Mouse (Mus musculus) hematopoietic multipotent progenitor cell, adult 10-12 weeks (in vitro differentiated cells): ENCODE results near the gene Sez6l2. TPM values are rescaled to one million over a fixed set of nuclear protein-coding genes. Genes with fewer than 3 reads are reported as not detected.

Experiments used
- polyA plus RNA-seq: library from polyadenylated mRNA; stranded (reverse); fragments of >175 nt; gene quantifications from 2 replicates; pipeline ENCODE4 v1.2.3, GENCODE M21; 2012; ENCODE audit warnings: low replicate concordance

The Sez6l2 gene
- polyA plus RNA-seq = 2.3 and 3.7 TPM in 2 replicates

DNA sequence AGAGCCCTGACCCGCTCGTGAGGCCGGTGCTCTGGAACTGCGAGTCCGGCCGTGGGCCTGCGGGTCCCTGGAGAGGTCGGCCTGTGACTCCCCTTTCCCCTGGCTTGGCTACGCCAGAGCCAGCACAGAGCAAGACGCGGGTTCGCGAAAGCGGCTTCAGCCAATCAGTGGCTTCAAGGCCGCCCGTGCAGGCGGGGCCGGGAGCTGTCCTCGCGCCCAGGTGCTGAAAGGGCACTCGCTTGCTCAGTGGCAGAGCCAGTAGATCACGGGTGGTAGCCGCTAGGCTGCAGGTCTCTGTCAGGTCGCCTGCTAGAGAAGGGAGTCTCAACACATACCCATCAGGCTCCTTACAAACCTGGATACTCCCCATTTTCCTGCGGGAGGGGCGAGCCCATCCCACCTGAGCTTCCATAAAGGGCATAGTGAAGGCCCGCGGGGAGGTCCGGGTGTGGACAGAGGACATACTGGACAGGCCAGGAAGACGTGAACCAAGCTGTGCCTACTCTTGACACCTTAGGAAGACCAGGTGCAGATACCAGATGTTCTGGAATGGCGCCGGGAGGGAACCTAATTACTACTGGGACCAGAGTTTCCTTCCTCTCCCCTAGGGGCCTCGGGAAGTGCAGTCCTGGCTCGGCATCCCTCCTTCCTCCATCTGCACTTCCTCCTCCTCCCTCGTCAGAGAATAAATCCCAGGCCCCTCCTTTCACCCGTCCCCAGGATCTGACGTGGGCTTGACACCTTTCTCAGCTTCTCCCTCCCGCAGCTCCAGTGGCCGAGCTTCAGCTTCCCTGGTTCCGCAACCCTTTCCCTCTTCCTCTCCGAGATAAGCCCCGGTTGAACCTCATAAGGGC is at the start of gene Sez6l2:
TSS of gene Sez6l2 (plus strand) at position 771 of the 854 bp plus-strand sequence.

DNA sequence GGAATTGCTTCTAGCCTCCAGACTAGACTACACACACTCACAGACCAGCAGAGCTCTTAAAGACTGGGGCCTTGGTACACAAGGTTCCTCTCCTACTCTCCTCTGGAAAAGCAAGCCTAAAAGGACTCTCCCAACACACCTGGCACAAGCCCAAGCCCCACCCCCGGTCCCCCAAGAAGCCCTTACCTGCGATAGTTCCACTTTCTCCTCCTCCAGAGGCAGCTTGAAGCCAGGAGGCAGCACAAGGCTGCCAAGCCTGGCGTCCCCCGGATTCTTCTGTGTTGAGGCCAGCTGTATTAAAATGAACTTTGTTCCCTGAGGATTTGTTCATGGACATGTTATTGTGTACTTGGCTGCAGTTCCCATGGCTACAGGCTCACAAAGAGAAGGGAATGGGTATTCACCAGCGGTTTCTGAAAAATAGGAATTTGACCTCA is 27.7 kb upstream of the Sez6l2 start, which contains the start of gene Tmem219:
TSS of gene Tmem219 (minus strand) at position 294 of the 437 bp plus-strand sequence.

DNA sequence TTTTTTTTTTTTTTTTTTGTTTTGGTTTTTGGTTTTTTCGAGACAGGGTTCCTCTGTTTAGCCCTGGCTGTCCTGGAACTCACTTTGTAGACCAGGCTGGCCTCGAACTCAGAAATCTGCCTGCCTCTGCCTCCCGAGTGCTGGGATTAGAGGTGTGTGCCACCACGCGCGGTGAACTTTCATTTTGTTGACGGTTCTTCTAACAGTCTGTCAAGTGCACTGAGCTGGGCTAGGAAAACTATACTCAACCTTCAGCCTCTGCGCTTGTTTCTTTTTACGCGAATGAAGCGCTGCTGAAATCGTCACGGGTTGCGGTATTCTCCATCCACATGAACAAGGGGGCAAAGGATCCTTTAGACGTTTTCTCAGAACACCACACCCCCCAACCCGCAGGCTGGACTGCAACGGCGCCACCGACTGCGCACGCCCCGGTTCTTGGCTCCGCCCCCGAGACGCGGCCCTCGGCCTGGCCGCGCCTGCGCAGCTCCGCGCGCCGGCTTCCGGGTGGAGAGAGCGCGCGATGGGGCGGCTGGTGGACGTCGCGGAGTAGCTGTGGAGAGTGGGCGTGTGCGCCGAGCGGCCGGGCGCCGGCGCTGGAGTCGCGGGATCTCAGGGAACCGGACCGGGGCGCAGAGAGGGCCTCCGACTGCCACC is 21.9 kb upstream of the Sez6l2 start, which contains the start of gene Kctd13:
TSS of gene Kctd13 (plus strand) at position 496 of the 654 bp plus-strand sequence.

GRCm38 (mm10) chr7:126949403-126949792 is 965 bp upstream of the Sez6l2 start, which contains the start of gene Asphd1:
Gene Asphd1, minus strand, starts transcription at chr7:126949582.

DNA sequence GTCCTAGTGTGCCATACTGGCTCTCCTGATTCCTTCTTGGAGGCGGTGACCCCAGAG is 25.4 kb downstream of the Sez6l2 start, which contains the start of gene Cdipt:
TSS of gene Cdipt (plus strand) at position 22 of the 57 bp plus-strand sequence.

DNA sequence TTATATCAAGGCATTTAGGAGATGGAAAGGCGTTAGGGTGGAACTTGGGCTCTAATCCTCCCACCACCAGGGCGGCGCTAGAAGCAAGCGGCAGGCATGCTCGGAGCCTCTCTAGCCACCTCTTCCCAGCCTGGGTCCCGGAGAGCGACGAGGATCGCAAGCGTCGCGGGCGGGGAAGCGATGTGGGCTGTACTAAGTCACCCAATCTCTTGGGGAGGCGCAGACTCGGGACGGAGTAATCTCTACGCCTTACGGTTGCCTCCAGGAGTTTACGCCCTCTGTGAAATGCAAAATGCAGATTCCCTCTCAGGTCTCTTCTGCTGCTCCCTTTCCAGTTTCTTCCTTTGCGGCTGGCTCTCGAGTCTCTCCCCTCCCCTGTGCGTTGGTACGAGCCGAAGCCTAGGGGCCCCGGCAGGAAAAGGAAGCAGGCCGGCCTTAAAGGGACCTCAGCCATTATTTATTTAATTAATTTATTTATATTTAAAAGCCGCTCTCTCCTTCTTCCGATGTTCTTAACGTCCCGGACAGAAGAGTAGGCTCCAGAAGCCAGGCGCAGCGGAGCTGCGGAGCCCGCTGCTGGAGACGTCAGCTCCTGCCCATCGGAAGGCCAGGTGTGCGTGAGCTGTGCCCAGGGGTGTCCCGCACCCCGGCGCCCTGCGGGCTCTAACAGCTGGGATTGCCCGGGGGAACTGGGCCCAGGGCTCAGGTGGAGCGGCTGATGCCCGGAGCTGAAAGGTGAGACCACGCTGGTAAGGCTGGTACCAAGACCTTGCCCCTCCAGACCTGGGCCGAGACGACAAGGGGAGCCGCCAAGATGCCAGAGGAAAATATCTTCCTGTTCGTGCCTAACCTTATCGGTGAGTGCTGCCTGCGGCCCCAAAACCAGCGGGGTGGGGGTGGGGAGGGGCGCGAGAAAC is 25.8 kb downstream of the Sez6l2 start, which contains the start of gene Cdiptos:
TSS of gene Cdiptos (minus strand) at position 149 of the 917 bp plus-strand sequence.

DNA sequence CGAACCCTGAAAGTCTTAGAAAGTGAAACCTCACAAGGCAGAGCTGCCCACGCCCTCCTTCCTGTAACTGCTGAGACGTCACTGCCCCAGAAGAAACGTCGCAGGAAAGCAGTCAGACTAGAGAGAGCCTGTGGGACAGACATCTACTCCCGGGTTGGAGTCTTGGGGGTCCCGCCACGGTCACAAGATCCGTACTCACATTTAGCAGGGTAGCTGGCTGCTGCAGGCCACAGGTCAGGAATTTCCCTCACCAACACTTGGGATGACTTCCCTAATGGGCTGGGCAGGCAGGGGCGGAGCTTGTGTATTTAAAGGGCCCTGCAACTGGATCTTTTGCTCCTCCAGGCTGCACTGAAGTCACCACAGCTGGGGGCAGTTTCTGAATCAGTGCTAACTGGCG is 64.0 kb downstream of the Sez6l2 start, which contains the start of gene Mvp:
TSS of gene Mvp (minus strand) at position 302 of the 400 bp plus-strand sequence.

DNA sequence TGATC is 65.9 kb downstream of the Sez6l2 start, which contains the start of gene Pagr1b:
TSS of gene Pagr1b (minus strand) at position 4 of the 5 bp plus-strand sequence.

GRCm38 (mm10) chr7:127016971-127017949 is 66.9 kb downstream of the Sez6l2 start, which contains the start of gene Pagr1a:
Gene Pagr1a, minus strand, starts transcription at chr7:127017352.

Other genes starting within 250 kb of the Sez6l2 start
- 2,019 and 2,208 TPM in 2 replicates for gene Coro1a, start 242.8 kb upstream of the Sez6l2 start, polyA plus RNA-seq
- gene Mapk3, start 191.0 kb upstream of the Sez6l2 start, polyA plus RNA-seq = 116 and 131 TPM in 2 replicates
- gene Gdpd3, start 184.2 kb upstream of the Sez6l2 start, polyA plus RNA-seq = 2.9 and 4.6 TPM in 2 replicates
- gene Ypel3, start 173.6 kb upstream of the Sez6l2 start, polyA plus RNA-seq = 614 and 1,558 TPM in 2 replicates
- 20.6 and 32.8 TPM in 2 replicates for gene Tbx6, start 169.1 kb upstream of the Sez6l2 start, polyA plus RNA-seq
- gene Ppp4c, start 158.1 kb upstream of the Sez6l2 start, polyA plus RNA-seq = 144 and 186 TPM in 2 replicates
- gene Fam57b, start 152.9 kb upstream of the Sez6l2 start, polyA plus RNA-seq = 0.18 TPM in 1 of 2 replicates, not detected in the other
- not detected in 2 replicates for gene 4930451I11Rik, start 118.9 kb upstream of the Sez6l2 start, polyA plus RNA-seq
- not detected in 2 replicates for gene Doc2a, start 103.1 kb upstream of the Sez6l2 start, polyA plus RNA-seq
- 46.3 and 48.6 TPM in 2 replicates for gene Hirip3, start 88.6 kb upstream of the Sez6l2 start, polyA plus RNA-seq
- gene Ino80e, start 88.2 kb upstream of the Sez6l2 start, polyA plus RNA-seq = 411 and 521 TPM in 2 replicates
- gene Taok2, start 65.9 kb upstream of the Sez6l2 start, polyA plus RNA-seq = 190 and 438 TPM in 2 replicates
- 94.2 and 130 TPM in 2 replicates for gene Tmem219, start 27.6 kb upstream of the Sez6l2 start, polyA plus RNA-seq
- 30.5 and 84.4 TPM in 2 replicates for gene Kctd13, start 21.7 kb upstream of the Sez6l2 start, polyA plus RNA-seq
- gene Asphd1, start 981 bp upstream of the Sez6l2 start, polyA plus RNA-seq = not detected in 2 replicates
- gene Cdipt, start 25.4 kb downstream of the Sez6l2 start, polyA plus RNA-seq = 122 and 191 TPM in 2 replicates
- gene Cdiptos, start 25.5 kb downstream of the Sez6l2 start, polyA plus RNA-seq = 0.29 and 0.57 TPM in 2 replicates
- 41.4 and 44.2 TPM in 2 replicates for gene Mvp, start 64.1 kb downstream of the Sez6l2 start, polyA plus RNA-seq
- gene Pagr1b, start 65.9 kb downstream of the Sez6l2 start, polyA plus RNA-seq = 2.3 and 8.3 TPM in 2 replicates
- 4.2 and 54.7 TPM in 2 replicates for gene Pagr1a, start 66.8 kb downstream of the Sez6l2 start, polyA plus RNA-seq
- 120 and 325 TPM in 2 replicates for gene Gm42742, start 70.5 kb downstream of the Sez6l2 start, polyA plus RNA-seq
- 1.7 and 5.9 TPM in 2 replicates for gene Prrt2, start 70.6 kb downstream of the Sez6l2 start, polyA plus RNA-seq
- 317 and 823 TPM in 2 replicates for gene Maz, start 76.5 kb downstream of the Sez6l2 start, polyA plus RNA-seq
- gene Kif22, start 91.9 kb downstream of the Sez6l2 start, polyA plus RNA-seq = 2.6 and 9.1 TPM in 2 replicates
- gene Zg16, start 136.8 kb downstream of the Sez6l2 start, polyA plus RNA-seq = 0.27 TPM in 1 of 2 replicates, not detected in the other
- gene AI467606, start 140.8 kb downstream of the Sez6l2 start, polyA plus RNA-seq = 271 and 357 TPM in 2 replicates
- gene Qprt, start 171.7 kb downstream of the Sez6l2 start, polyA plus RNA-seq = 5.7 and 7.0 TPM in 2 replicates
- 81.8 and 125 TPM in 2 replicates for gene Spn, start 187.3 kb downstream of the Sez6l2 start, polyA plus RNA-seq
- 63.2 and 81.0 TPM in 2 replicates for gene Cd2bp2, start 245.5 kb downstream of the Sez6l2 start, polyA plus RNA-seq